Mouse (Mus musculus): ENCODE results near the gene Atg16l2. TPM values are rescaled to one million over a fixed set of nuclear protein-coding genes. Genes with fewer than 3 reads are reported as not detected.

Atg16l2 gene
- polyA plus RNA-seq, 1 experiment: 1.1 TPM

DNA sequence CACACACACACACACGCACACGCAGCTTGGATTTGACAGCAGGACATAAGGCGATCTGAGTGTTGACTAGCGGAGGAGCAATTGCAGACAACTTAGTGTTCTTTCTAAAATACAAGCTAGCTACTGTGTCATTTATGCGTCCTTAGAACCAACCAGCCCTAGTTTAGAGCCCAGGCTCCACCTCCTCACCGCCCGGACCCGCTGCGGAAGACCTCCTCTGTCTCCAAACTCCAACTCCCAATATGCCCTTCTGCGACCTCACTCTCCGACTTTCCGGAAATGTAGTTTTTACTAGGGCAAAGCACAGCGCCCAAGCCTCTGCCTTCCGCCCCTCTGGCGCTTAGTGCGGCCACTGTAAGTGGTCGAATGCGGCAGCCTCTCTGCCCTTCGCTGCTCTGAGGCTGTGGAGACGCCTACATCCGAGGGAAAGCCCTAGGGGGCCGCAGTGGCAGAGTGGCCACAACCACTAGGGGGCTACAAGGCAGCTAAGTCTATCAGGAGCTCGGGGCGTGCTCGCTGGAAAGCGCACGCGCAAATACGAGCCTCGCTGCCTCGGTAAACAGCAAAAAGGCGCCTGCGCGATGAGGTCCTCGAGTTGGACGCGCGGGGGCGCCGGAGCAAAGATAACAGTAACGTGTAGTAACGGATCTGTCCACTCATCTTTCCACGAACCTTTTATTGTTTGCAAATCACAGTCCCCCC is 8.4 kb upstream of the Atg16l2 start:
- no peak for TF ChIP-seq GATA1 (IDR thresholded peaks at IDR 0.05; ENCODE audit: low read length)

DNA sequence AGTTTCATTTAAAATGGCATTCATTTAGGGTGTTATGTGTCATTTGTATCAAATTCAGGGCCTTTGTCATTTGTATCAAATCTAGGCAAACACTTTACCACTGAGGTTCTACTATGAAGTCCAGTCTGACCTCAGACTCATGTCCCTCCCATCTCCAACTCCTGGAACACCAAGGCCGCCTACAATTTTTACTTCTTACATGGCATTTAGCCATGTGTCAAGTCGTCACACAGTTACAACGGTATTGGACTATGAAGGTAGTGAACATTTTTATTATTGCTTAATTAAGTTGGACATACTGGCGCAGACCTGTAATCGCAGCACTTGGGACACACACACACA is 7.9 kb upstream of the Atg16l2 start:
- TF ChIP-seq GATA1 (IDR thresholded peaks at IDR 0.05; ENCODE audit: low read length): no peak

DNA sequence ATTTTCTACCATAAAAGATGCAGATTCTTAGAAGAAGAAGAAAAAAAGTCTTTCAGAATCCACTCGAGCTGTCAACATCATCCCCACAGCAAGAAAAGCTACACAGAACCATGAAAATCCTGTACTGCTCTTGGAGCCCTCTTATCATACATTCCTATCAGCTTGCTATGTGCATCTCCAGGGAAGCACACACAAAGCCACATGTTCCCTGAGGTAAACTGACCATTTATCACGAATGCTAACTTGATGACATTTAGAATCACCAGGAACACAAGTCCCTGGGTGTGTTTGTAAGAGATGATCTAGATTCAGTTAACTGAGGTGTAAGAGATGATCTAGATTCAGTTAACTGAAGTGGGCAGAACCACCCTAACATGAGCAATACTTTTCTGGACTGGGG is 4.8 kb upstream of the Atg16l2 start:
- no peak for TF ChIP-seq GATA1 (IDR thresholded peaks at IDR 0.05; ENCODE audit: low read length)

DNA sequence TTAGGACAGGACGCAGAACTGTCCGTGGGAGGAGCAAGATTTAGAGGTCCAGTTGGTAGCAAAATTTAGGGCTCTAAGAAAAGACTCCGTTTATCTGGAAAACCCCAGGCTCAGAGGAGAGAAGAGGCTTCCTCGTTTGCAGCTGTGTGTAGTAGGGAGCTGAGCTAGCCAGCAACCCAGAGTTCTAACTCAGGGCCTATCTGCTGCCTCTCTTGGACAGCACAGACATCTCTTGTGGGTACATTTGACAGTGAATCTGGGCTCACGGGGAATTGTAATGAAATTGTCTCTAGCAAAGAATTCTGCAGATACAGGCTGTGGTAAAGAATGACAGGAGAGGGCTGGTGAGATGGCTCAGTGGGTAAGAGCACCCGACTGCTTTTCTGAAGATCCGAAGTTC is 640 bp upstream of the Atg16l2 start:
- TF ChIP-seq GATA1 (IDR thresholded peaks at IDR 0.05; ENCODE audit: low read length): no peak

DNA sequence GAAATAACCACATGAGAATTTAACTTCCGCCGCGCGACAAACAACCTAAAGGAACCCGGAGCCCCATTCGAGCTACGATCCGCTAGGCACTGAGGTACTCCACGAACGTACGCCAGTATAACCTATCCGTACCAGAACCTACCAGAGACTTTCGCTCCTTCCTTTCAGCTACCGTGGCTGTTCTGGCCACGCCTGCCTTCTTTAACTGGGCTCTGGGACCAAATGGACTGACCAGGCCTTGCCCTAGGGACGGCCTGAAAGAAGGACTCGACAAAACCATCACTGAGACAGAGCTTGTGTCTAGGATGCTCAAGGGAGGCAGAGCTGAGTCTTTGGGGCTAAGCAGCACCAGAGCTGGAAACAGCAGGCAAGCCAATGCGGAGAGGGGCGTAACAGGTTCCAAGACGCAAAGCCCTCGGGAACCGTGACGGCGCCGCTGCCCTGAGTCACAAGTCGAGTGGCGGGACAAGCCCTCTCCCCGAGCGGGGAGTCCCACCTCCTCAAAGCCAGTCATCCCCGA is 630 bp downstream of the Atg16l2 start:
- no peak for TF ChIP-seq GATA1 (IDR thresholded peaks at IDR 0.05; ENCODE audit: low read length)

DNA sequence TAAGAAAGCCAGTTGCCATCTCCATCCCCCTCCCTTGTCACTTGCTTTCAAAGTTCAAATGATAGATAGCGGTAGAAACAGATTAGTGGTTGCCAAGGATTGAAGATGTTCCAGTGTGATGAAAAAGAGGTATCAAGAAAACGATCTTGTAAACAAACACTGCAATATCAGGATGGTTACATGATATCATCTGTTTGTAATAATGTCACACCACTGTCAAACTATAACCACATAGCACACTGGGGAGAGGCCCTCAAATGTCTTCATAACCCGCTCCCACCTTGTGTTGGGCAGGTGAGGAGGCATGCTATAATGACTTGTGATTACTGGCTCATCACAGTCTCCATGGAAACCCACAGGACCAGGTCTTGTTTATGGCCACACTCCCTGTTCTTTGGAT is 3.7 kb downstream of the Atg16l2 start:
- no peak for TF ChIP-seq GATA1 (IDR thresholded peaks at IDR 0.05; ENCODE audit: low read length)

DNA sequence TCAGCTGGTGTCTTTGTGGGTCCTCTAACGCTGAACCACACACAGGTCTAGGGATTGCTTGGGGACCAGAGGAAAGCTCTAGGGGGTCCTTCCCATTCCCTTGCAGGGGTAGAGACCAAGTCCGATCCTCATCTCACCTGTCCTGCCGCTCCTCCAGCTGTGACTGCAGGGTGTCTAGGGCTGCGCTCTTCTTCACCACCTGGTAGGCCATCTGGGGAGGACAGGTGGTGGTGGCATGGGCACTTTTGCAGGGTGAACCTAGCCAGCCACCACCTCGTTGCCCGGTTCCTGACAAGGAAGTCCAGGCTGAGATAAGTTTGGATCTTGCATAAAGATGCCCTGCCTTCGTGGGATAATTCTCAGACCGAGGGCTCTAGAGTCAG is 5.0 kb downstream of the Atg16l2 start:
- TF ChIP-seq GATA1 (IDR thresholded peaks at IDR 0.05; ENCODE audit: low read length): no peak

DNA sequence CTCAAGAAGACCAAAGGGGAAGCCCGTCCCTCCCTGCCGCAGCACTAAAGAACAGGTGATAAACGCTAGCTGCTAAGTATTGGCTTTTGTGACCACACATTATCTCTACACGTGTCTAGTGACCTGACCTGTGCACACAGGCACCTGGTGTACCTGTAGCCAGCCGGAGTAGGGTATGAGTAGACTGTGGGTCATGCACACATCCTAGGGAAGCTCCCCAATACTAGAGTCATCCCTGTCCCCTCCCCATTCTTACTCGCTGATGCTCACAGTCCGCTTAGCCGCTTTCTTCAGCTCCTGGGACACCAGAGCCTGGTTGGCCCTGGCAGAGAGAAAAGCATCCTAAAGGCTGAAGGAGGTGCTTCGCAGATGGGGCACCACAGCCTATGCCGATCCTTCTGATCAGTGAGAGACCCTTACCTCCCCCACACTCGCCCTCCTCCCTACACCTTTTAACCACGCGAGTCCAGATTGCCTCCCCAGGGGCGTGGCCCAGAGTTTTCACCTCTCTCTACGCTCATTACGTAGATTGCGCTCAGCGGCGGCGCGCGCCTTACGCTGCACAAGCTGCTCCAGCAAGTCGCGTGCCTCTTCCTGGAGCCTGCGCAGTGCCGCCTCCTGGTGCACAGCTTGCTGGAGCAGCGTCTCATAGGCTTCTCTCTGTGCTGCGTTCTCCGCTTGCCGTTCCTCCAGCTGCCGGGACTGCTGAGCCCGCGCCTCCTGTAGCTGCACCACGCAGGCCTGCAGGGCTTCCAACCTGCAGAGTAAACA is 5.6 kb downstream of the Atg16l2 start:
- TF ChIP-seq GATA1 (IDR thresholded peaks at IDR 0.05; ENCODE audit: low read length): no peak

DNA sequence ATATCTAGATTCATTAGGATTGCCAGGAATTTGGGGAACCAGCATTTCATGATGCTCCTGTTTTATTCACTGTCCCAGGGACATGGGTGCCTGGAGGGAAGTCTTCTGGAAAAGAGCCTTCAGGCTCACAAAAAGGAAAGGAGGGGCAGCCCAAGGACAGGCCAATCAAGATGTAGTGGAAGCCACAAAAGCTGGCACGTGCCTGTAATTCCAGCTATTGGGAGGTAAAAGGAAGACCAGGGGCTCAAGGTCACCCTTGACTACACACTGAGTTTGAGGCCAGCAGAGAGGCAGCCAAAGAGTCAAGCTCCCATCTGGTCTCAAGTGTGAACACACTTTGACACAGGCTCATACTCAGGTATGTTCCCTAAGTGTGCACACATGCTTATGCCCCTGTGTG is 6.6 kb downstream of the Atg16l2 start:
- TF ChIP-seq GATA1 (IDR thresholded peaks at IDR 0.05; ENCODE audit: low read length): no peak

DNA sequence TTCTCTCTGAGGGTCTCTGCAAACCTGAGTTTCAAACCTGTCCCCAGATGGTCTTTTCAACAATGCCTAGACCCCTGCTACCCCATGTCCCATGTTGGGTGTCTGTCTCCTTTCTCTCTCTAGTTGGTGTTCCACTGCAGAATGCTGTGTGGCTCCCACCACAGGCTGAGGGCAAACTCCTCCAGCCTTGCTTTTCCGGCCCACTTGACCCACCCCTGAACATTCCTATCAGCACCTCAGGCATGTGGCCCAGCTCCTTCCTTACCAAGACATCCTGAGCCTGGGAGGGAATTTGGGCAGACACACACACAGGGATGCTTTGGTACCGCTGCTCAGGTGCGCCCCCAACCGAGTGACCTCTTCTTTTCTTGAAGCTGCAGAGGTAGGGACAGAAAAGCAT is 8.4 kb downstream of the Atg16l2 start:
- TF ChIP-seq GATA1 (IDR thresholded peaks at IDR 0.05; ENCODE audit: low read length): no peak

DNA sequence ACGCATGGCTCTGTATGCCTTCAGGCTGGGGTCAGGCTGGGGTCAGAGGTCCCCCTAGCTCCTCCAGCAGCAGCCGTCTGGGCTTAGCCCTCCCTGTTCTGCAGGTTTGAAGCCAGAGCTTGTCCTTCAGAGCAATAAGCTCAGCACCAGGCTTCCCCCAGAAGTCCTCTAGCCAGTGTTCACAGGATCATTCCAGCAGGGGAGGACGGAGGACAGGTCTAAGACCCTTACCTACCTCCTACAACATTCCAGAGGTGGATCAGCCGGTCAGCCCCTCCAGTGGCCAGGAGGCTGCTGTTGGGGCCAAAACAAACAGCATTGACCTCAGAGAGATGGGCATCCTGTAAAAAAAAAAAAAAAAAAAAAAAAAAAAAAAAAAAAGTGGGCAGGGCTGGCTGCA is 8.9 kb downstream of the Atg16l2 start:
- TF ChIP-seq GATA1 (IDR thresholded peaks at IDR 0.05; ENCODE audit: low read length): no peak

DNA sequence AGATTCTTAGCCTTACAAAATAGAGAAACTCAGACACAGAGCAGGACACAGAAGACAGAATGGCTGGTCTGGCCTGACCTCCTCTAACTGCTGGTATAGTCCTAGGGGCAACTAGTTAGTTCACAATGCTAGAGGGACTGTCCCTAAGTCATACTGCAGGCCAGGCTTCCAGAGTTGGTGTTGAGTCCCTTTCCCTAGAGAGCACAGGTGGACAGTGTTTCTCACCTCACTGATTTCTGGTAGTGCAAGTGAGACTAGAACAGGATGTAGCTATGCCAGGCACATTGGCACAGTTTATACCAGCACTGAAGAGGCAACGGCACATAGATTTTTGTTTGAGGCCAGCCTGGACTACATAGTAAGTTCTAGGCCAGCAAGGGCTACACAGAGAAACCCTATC is 9.4 kb downstream of the Atg16l2 start:
- TF ChIP-seq GATA1 (IDR thresholded peaks at IDR 0.05; ENCODE audit: low read length): no peak

DNA sequence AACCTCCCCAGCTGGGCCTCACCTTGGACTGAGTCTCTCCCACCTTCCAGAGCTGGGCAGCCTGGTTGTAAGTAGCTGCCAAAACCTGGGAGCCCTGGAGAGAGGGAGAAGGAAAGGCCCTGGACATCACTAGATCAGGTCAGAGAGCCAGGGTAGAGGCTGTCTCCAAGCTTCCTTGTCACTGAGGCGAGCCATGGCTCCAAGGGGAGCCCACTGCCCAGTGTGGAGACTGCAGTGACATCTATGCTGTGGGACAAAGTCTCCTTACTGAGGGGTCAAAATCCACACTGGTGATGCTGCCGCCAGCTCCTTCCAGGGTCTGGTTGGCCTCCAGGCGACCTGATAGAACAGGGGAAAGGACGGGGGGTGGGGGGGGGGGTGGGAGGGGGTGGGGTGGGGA is 10.0 kb downstream of the Atg16l2 start:
- TF ChIP-seq GATA1 (IDR thresholded peaks at IDR 0.05; ENCODE audit: low read length): no peak

DNA sequence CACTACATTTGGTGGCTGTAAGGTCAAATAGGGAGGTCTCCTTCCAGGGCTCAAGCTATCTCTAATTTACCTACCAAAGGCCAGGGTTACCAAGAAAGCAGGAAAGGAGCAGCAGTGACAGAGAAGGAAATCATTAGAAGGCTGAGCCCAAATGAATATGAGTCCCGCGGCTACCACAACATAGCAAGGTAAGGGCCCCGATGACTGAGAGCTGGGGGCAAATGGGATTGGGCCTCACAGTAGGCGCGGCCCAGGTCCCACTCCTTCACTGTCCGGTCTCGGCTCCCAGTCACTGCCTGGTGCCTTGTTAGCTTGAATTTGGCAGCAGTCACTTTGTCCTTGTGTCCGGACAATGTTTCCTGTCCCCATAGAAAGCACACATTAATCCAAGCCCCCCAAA is 10.4 kb downstream of the Atg16l2 start:
- TF ChIP-seq GATA1 (IDR thresholded peaks at IDR 0.05; ENCODE audit: low read length): no peak

DNA sequence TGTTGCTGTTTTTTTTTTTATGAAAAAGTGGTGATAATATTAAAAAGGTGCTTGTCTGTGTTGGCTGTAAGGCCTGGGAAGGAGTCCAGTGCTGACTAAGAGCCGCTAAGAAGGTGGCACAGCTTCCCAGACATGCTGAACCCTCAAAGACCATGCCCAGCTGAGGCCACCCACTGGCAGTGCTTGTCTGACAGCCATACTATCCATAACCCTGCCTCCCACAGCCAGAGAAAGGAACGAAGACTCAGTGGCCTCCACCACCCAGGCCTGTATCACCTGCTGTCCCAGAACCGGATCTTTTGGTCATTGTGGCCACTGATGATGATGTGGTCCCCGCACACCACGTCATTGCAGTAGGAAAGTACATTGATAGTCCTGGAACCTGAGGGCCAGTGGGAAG is 10.8 kb downstream of the Atg16l2 start:
- no peak for TF ChIP-seq GATA1 (IDR thresholded peaks at IDR 0.05; ENCODE audit: low read length)

DNA sequence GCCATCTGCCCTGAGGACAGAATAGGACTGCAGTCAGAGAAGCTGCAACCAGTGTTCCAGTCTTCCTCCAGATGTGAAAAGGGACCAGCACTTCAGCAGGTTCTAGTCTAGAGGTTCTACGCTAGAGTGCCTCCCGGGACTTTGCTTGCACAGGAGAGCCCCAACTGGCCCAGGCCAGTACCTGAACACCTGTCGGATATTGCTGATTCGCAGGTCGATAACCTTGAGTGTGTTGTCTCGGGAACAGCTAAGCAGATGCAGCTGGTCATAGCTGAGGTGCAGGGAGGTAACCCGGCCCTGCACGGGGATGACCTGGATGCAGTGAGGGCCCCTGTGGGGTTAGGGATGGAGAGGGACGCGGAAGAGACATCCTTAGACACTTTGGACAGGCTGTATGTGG is 11.7 kb downstream of the Atg16l2 start:
- no peak for TF ChIP-seq GATA1 (IDR thresholded peaks at IDR 0.05; ENCODE audit: low read length)

DNA sequence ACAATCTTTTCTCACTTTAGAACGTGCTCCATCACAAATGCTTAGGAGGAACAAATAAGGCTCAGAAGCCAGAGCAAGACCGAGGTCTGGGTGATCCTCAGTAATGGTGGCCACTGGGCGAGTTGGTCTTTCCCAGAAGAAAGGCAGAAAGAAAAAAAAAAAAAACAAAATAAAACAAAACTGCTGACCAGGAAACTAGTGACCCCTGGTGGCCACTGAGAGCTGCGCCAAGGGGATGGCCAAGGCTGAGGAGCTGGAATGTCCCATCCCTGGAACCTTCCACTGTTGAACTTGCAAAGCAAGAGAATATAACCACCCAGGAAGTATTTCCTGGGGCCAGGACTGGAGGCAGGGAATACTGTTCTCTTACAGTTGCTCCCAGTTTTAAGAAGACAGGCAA is 13.6 kb downstream of the Atg16l2 start:
- TF ChIP-seq GATA1 (IDR thresholded peaks at IDR 0.05; ENCODE audit: low read length): no peak

Measured in G1E-ER4 (cell line).